Mouse (Mus musculus) midbrain, postnatal 0 days (tissue): ENCODE measurements around the gene Tasp1. TPM values are rescaled to one million over a fixed set of nuclear protein-coding genes. Genes with fewer than 3 reads are reported as not detected.

Source experiments
- ATAC-seq: fragments of 200-750 bp; cut with Nextera tagmentation; 2 replicates; pipeline ENCODE4 v1.8.0; 2017; ENCODE audit warnings: moderate number of reproducible peaks, mild to moderate bottlenecking, moderate TSS enrichment, moderate library complexity; ENCODE audit not compliant: low FRiP score
- DNase-seq: peaks from one replicate; pipeline ENCODE4 v3.0.0-alpha.2; 2015; ENCODE audit warnings: low spot score
- H3K27ac ChIP-seq: fragments of 300-500 bp; sonication (generic); 2 replicates; pipeline ENCODE4 v1.5.1; 2014; ENCODE audit warnings: low read depth, mild to moderate bottlenecking, low read length, mixed read lengths
- H3K27me3 ChIP-seq: fragments of 300-500 bp; sonication (generic); 2 replicates; pipeline ENCODE4 v1.6.1; 2014; ENCODE audit warnings: low read length, control low read depth, mixed read lengths; ENCODE audit not compliant: insufficient read depth
- H3K36me3 ChIP-seq: fragments of 300-500 bp; sonication (generic); 2 replicates; pipeline ENCODE4 v1.6.1; 2014; ENCODE audit warnings: low read length, control low read depth, mixed read lengths; ENCODE audit not compliant: insufficient read depth
- H3K4me1 ChIP-seq: fragments of 300-500 bp; sonication (generic); 2 replicates; pipeline ENCODE4 v1.6.1; 2014; ENCODE audit warnings: mild to moderate bottlenecking, control low read depth, antibody characterized with exemption, low read length, mixed read lengths; ENCODE audit not compliant: insufficient read depth
- H3K4me2 ChIP-seq: fragments of 300-500 bp; sonication (generic); 2 replicates; pipeline ENCODE4 v1.6.1; 2014; ENCODE audit warnings: low read depth, mild to moderate bottlenecking, low read length, mixed read lengths; ENCODE audit not compliant: poor library complexity, severe bottlenecking
- H3K4me3 ChIP-seq: fragments of 300-500 bp; sonication (generic); 2 replicates; pipeline ENCODE4 v1.5.1; 2014; ENCODE audit warnings: low read depth, mild to moderate bottlenecking, low read length, moderate library complexity
- H3K9ac ChIP-seq: fragments of 300-500 bp; sonication (generic); replicated peaks from 2 replicates; pipeline ENCODE4 v1.6.1; 2014; ENCODE audit warnings: mild to moderate bottlenecking, low read length, moderate library complexity, mixed read lengths; ENCODE audit not compliant: poor library complexity, severe bottlenecking
- H3K9me3 ChIP-seq: fragments of 300-500 bp; sonication (generic); 2 replicates; pipeline ENCODE4 v1.6.1; 2016; ENCODE audit warnings: low read length, control low read depth
- CTCF ChIP-seq: IDR thresholded peaks from 2 replicates; pipeline ENCODE4 v1.5.1; 2016; ENCODE audit warnings: antibody characterized with exemption, mild to moderate bottlenecking
- WGBS: fragments of 180-500 bp; shearing (Covaris S2); extraction: QIAGEN DNeasy Blood & Tissue Kit; methylation state at CpG from one replicate; pipeline ENCODE4 v1.1.7; 2014; 5-methylcytosine and 5-hydroxymethylcytosine counted together
- polyA plus RNA-seq: library from polyadenylated mRNA; unstranded; fragments of >200 nt; fragmentation: Nextera tagmentation; extraction: Ambion mirVana; gene quantifications from 2 replicates; pipeline ENCODE4 v1.2.1, GENCODE M21; 2015
- total RNA-seq: library from RNA; depleted of rRNA; stranded (reverse); fragments of >200 nt; gene quantifications from 2 replicates; pipeline ENCODE4 v1.2.3, GENCODE M21; 2014

Tasp1 gene
- total and polyA plus RNA-seq, 2 experiments from 2014 or later: 15.2 to 23.1 TPM

DNA sequence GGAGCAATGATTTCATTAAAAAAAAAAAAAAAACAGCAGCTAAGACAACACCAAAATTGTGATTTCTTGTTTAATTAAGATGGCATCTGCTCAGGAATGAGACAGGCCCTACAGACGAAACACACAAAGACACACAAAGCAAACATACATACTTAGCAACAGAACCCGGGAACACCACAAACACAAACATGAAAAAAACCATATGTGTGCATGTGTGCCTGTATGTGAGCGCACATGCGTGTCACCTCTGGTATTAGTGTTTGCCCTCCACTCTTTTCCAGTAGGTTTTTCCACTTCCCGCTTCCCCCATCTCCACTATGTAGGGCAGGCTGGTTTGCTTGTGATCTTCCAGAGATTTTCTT is 206.5 kb downstream of the Tasp1 start:
- H3K9me3 ChIP-seq: no peaks in the 10 kb centered on the region
- no peak overlapping the region for H3K4me3 ChIP-seq
- TF ChIP-seq CTCF: no peak
- 0 out of 2 replicates have a peak, but pooled peaks cover 2% of the 10 kb centered on the region for H3K36me3 ChIP-seq
- H3K9ac ChIP-seq: no peak overlapping the region
- DNase-seq (no peak), ATAC-seq (no peak)
- no peaks in the 10 kb centered on the region for H3K4me1 ChIP-seq
- 96% methylated on average over 5 of the region's 5 CpGs for WGBS
- H3K4me2 ChIP-seq: no peak overlapping the region
- no peak overlapping the region for H3K27ac ChIP-seq
- no peaks in the 10 kb centered on the region for H3K27me3 ChIP-seq

DNA sequence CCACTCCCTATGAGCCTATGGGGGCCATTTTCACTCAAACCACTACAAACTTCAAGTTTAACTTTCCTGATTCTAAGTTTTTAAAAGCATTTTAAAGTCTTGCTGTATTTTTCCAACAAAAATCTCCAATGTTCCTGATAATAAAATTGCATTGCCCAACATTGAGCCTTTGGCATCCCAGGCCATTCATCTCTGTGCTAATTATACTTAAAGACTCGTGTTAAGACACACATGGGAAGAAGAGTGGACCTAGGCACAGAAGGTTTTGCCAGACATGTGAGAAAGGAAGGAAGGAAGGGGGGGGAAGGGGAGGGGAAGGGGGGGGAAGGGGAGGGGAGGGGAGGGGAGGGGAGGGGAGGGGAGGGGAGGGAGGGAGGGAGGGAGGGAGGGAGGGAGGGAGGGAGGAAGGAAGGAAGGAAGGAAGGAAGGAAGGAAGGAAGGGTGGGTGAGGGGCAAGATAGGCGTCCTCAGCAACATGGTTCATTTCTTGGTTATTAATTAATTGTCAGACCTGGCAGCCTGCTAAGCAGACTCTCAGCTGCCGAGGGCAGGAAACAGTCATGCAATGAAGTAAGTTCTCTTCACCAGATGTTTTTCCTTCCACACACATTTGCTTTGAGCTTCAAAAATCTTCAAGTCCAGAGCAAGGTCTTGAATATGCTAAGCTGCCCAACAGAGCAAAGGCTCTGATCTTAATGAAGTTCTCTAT is 207.0 kb downstream of the Tasp1 start:
- H3K27me3 ChIP-seq: no peaks in the 10 kb centered on the region
- H3K36me3 ChIP-seq: 0 out of 2 replicates have a peak, but pooled peaks cover 2% of the 10 kb centered on the region
- no peak for DNase-seq
- no peak overlapping the region for H3K9ac ChIP-seq
- WGBS: 74% methylated on average over 3 of the region's 3 CpGs
- no peak for ATAC-seq
- H3K9me3 ChIP-seq: no peaks in the 10 kb centered on the region
- H3K27ac ChIP-seq: no peak overlapping the region
- no peak overlapping the region for H3K4me3 ChIP-seq
- no peak for TF ChIP-seq CTCF
- no peaks in the 10 kb centered on the region for H3K4me1 ChIP-seq
- no peak overlapping the region for H3K4me2 ChIP-seq

GRCm38 (mm10) chr2:139849621-139850020 is 217.0 kb downstream of the Tasp1 start:
- Histone ChIP-seq H3K4me1 (no peaks in the 10 kb centered on the region), H3K27me3 (no peaks in the 10 kb centered on the region), H3K36me3 (no peaks in the 10 kb centered on the region), H3K9me3 (no peaks in the 10 kb centered on the region), H3K4me2 (no peak overlapping the region), H3K27ac (no peak overlapping the region), H3K9ac (no peak overlapping the region), H3K4me3 (no peak overlapping the region)
- no peak for DNase-seq
- no peak for ATAC-seq
- no peak for TF ChIP-seq CTCF
- 97% methylated on average over 1 of the region's 1 CpGs for WGBS

DNA sequence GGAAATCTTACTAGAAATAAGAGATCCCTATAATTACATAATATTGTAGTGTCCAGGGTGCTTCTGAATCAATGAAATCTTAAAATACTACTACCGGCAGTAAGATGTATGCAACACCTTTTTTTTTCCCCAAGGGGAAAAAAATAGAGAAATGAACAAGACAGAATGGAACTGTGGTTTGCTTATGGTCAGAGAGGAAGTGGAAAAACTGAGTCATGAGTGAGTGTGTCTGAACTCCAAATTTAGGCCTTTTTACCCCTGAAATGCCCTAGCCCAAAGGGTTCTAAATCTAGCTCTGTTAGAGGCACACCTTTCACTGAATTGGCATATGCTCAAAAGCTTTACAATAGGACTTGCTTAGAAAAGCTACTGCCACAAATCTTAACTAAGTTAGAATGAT is 225.2 kb downstream of the Tasp1 start:
- no peaks in the 10 kb centered on the region for H3K27me3 ChIP-seq
- no peaks in the 10 kb centered on the region for H3K9me3 ChIP-seq
- TF ChIP-seq CTCF: no peak
- no peaks in the 10 kb centered on the region for H3K36me3 ChIP-seq
- no peak overlapping the region for H3K4me2 ChIP-seq
- no peak for ATAC-seq
- 82% methylated on average over 1 of the region's 1 CpGs for WGBS
- no peak for DNase-seq
- H3K9ac ChIP-seq: no peak overlapping the region
- H3K4me3 ChIP-seq: no peak overlapping the region
- H3K27ac ChIP-seq: no peak overlapping the region
- H3K4me1 ChIP-seq: no peaks in the 10 kb centered on the region

- Histone ChIP-seq H3K27me3 (no peaks in the 10 kb centered on the region), H3K4me3 (no peak overlapping the region), H3K27ac (no peak overlapping the region), H3K36me3 (no peaks in the 10 kb centered on the region), H3K4me1 (no peaks in the 10 kb centered on the region), H3K4me2 (no peak overlapping the region), H3K9ac (no peak overlapping the region), H3K9me3 (no peaks in the 10 kb centered on the region)
- TF ChIP-seq CTCF: no peak
- DNase-seq (no peak), ATAC-seq (no peak)
- 58% methylated on average over 5 of the region's 5 CpGs for WGBS
Observed at GRCm38 (mm10) chr2:139840941-139841340, 225.7 kb downstream of the Tasp1 start.

- 94% methylated on average over 8 of the region's 8 CpGs for WGBS
- ATAC-seq: no peak
Observed at GRCm38 (mm10) chr2:139821589-139822378, 244.8 kb downstream of the Tasp1 start.

More at GRCm38 (mm10) chr2:139821589-139822378, 244.8 kb downstream of the Tasp1 start:
- H3K4me2 ChIP-seq: no peak overlapping the region
- H3K4me1 ChIP-seq: no peaks in the 10 kb centered on the region
- H3K9me3 ChIP-seq: no peaks in the 10 kb centered on the region
- TF ChIP-seq CTCF: no peak
- H3K27me3 ChIP-seq: no peaks in the 10 kb centered on the region
- no peak overlapping the region for H3K9ac ChIP-seq
- no peak for DNase-seq
- H3K27ac ChIP-seq: no peak overlapping the region
- no peaks in the 10 kb centered on the region for H3K36me3 ChIP-seq
- no peak overlapping the region for H3K4me3 ChIP-seq
